Mouse (Mus musculus): Measurements from ENCODE around the gene Lpin1.

DNA sequence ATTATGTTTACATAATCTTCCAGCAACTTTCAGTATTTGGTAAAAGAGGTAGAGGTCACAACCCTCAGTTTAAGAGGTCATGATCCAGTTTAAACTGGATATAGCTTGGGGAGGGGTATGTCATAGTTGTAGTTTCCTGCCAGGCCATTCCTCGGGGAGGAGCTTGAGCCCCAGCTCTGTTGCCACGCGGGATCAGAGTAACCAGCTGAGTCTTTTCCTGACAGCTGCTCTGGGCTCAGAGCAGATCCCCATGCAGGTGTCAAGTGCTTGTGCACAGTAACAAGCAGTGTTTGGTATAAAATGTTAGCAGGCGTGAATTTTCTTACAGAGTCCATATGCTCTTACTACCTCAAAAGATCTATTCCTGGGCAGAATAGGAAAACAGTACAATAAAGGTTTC, 112.8 kb downstream of the Lpin1 start:
- TF ChIP-seq EP300 (IDR thresholded peaks at IDR 0.05; ENCODE audit: low read depth) (no peak), CTCF (IDR thresholded peaks at IDR 0.05; ENCODE audit: low read depth) (no peak)

All from liver, postnatal 0 days (tissue).